Mouse (Mus musculus) testis, adult 2 months (tissue): ENCODE measurements around the gene Eml1. TPM values are rescaled to one million over a fixed set of nuclear protein-coding genes. Genes with fewer than 3 reads are reported as not detected.

Experiments used
- H3K27ac ChIP-seq: fragments of 200-500 bp; 2 replicates; pipeline ENCODE4 v1.5.1; 2012; ENCODE audit warnings: low read depth, low read length; ENCODE audit not compliant: control insufficient read depth, insufficient read depth
- H3K27me3 ChIP-seq: fragments of 200-500 bp; 2 replicates; pipeline ENCODE4 v1.6.1; 2012; ENCODE audit warnings: mild to moderate bottlenecking, low read length, moderate library complexity; ENCODE audit not compliant: control insufficient read depth, insufficient read depth
- H3K36me3 ChIP-seq: fragments of 200-500 bp; 2 replicates; pipeline ENCODE4 v1.6.1; 2012; ENCODE audit warnings: mild to moderate bottlenecking, low read length; ENCODE audit not compliant: control insufficient read depth, insufficient read depth
- H3K4me1 ChIP-seq: fragments of 200-500 bp; 2 replicates; pipeline ENCODE4 v1.6.1; 2012; ENCODE audit warnings: low read length; ENCODE audit not compliant: control insufficient read depth, insufficient read depth
- H3K4me3 ChIP-seq: fragments of 200-500 bp; 2 replicates; pipeline ENCODE4 v1.5.1; 2012; ENCODE audit warnings: low read depth, mild to moderate bottlenecking, low read length, moderate library complexity, mixed read lengths; ENCODE audit not compliant: control insufficient read depth
- CTCF ChIP-seq: fragments of 200-500 bp; IDR thresholded peaks from 2 replicates; pipeline ENCODE4 v1.5.1; 2012; ENCODE audit warnings: low read depth, mild to moderate bottlenecking, inconsistent platforms, low read length, moderate library complexity; ENCODE audit not compliant: control insufficient read depth, insufficient read depth, insufficient replicate concordance
- POLR2A ChIP-seq: fragments of 200-500 bp; IDR thresholded peaks from 2 replicates; pipeline ENCODE4 v1.6.1; 2012; ENCODE audit warnings: low read depth, mild to moderate bottlenecking, inconsistent platforms, low read length, moderate library complexity; ENCODE audit not compliant: control insufficient read depth
- polyA plus RNA-seq: library from polyadenylated mRNA; depleted of rRNA; stranded (reverse); fragments of >200 nt; gene quantifications from 2 replicates; pipeline ENCODE4 v1.2.3, GENCODE M21; 2012

Gene Eml1
- polyA plus RNA-seq, 1 experiment: 4.0 TPM

- TF ChIP-seq CTCF (no peak), POLR2A (no peak)
- Histone ChIP-seq H3K4me3 (no peak overlapping the region), H3K27ac (no peak overlapping the region), H3K4me1 (no peaks in the 10 kb centered on the region), H3K36me3 (no peaks in the 10 kb centered on the region), H3K27me3 (no peaks in the 10 kb centered on the region)
Observed at GRCm38 (mm10) chr12:108449935-108450334, 79.2 kb downstream of the Eml1 start.

DNA sequence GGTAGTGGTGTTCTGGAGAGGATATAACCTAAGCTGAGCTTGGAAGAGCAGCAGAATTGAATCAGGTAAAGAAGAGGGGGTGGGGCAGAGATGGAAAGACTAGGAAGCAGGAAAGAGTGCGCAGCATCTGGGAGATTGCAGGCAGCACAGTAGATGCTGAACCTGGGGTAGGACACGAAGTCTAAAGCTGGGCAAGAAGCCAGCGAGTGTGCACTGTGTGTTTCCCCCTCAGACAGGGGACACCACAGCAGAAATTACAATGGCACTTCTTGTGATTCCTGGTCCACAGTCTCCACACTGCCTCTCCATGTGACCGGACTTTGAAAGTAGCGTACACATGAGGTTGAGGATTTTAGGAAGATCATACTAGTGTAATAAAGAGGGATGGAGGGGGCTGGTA lies 79.8 kb downstream of the Eml1 start:
- Histone ChIP-seq H3K4me1 (no peaks in the 10 kb centered on the region), H3K4me3 (no peak overlapping the region), H3K36me3 (no peaks in the 10 kb centered on the region), H3K27me3 (no peaks in the 10 kb centered on the region), H3K27ac (no peak overlapping the region)
- TF ChIP-seq CTCF: no peak
- TF ChIP-seq POLR2A: no peak

DNA sequence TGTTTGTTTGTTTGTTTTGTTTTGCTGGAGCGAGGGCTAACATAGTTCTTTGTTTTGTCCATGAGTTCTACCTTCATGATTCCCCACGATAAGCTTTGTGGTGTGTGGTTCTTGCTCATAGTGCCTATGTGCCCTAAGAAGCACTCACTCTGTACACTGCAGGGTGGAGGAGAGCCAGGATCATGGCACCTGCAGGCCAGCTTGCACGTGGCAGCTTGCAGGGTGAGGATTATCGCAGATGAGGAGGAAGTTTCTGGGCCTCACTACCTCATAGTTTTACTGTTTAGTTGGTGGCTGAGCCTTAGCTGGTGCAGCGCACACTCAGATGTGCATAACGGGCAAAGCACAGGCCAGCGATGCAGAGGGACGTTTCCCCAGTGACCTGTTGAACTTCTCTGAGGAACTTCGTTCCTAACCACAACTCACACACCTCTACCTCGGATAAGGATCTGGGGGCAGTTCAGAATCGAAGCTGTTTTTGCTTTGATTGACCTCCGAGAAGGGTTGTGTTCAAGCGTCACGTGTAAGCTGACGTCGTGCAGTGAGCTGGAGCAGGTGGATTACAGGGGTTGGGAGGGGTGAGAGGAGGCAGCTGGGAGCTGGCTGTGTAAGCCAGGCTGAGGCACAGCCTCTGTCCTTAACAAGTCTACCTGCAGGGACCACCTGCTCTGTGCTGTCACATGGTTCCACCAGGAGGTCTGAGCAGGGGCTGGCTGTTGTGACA lies 81.6 kb downstream of the Eml1 start:
- Histone ChIP-seq H3K27me3 (no peaks in the 10 kb centered on the region), H3K4me3 (no peak overlapping the region), H3K36me3 (no peaks in the 10 kb centered on the region), H3K27ac (no peak overlapping the region), H3K4me1 (no peaks in the 10 kb centered on the region)
- no peak for TF ChIP-seq CTCF
- no peak for TF ChIP-seq POLR2A

- Histone ChIP-seq H3K4me1 (no peaks in the 10 kb centered on the region), H3K36me3 (no peaks in the 10 kb centered on the region), H3K4me3 (no peak overlapping the region), H3K27me3 (no peaks in the 10 kb centered on the region), H3K27ac (no peak overlapping the region)
- TF ChIP-seq POLR2A (no peak), CTCF (no peak)
Observed at GRCm38 (mm10) chr12:108453561-108454044, 82.8 kb downstream of the Eml1 start.

DNA sequence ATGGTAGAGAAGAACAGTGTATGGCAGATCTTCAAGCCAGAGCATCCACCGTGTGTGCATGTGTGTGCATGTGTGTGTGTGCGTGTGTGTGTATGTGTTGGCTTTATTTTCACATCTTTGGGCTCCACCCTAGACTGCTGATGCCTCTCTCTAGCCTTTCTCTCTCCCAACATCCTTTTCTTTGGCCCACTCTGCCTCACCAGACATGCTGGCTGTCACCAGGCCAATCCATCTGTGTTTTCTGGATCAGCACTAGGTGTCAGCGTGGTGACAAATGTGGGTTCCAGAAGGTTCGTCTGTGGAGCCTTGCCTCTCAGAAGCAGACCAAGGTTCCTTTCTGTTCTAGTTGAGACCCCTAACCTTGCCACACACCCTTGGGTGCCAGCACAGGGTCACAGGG lies 84.2 kb downstream of the Eml1 start:
- no peak overlapping the region for H3K4me3 ChIP-seq
- H3K36me3 ChIP-seq: no peaks in the 10 kb centered on the region
- H3K27ac ChIP-seq: no peak overlapping the region
- H3K4me1 ChIP-seq: no peaks in the 10 kb centered on the region
- H3K27me3 ChIP-seq: no peaks in the 10 kb centered on the region
- TF ChIP-seq CTCF: no peak
- no peak for TF ChIP-seq POLR2A

DNA sequence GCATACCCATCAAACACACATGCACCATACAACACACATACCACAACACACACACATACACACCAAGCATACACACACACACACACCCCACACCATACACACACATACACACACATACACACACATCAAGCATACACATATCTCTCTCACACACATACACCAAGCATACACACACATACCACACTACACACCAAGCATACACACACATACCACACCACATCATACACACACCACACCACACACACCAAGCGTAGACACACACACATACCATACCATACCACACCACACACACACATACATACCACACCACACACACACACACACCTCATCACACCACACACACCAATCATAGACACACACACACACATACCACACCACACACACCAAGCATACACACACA lies 102.1 kb downstream of the Eml1 start:
- Histone ChIP-seq H3K27ac (no peak overlapping the region), H3K36me3 (no peaks in the 10 kb centered on the region), H3K27me3 (no peaks in the 10 kb centered on the region), H3K4me3 (no peak overlapping the region), H3K4me1 (no peaks in the 10 kb centered on the region; the same call in 1 of the 2 replicates)
- TF ChIP-seq CTCF: no peak
- TF ChIP-seq POLR2A: no peak

DNA sequence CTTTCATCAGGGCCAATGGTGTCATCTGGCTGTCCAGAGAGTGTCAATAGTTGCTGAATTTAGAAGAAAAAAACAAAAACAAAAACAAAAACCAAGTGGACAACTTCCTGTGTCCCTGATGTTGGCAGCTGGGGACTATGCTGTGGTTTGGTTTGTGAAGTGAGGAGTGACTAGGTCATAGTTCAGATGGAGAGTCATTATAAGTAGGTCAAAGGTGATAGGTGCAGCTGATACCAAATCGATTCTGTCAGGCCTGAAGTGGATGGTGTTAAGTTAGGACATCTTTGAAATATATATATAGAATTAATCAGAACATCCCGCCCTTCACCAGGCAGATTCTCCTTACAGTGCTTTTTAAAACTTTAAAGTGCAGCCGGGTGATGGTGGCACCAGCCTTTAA lies 103.7 kb downstream of the Eml1 start:
- Histone ChIP-seq H3K4me3 (no peak overlapping the region), H3K4me1 (no peaks in the 10 kb centered on the region; the same call in 1 of the 2 replicates), H3K36me3 (no peaks in the 10 kb centered on the region), H3K27me3 (no peaks in the 10 kb centered on the region), H3K27ac (no peak overlapping the region)
- no peak for TF ChIP-seq POLR2A
- TF ChIP-seq CTCF: no peak

DNA sequence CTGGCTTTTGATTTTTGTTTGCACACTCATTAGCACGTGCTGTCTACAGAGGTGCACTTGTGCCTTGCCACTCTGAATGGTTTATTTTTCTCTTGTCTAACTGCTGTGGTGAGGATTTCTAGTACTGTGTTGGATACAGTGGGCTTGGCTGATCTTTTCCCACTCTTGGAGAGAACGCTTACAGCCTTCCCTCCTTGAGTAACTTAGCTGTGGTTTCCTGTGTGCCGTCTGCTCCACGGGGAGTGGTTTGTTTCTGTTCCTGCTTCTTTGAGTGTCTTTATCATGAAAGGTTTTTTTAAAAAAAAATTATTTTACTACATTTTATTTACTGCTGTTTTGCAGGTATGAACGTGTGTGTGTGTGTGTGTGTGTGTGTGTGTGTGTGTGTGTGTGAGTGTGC lies 108.0 kb downstream of the Eml1 start:
- TF ChIP-seq POLR2A: no peak
- TF ChIP-seq CTCF: no peak
- Histone ChIP-seq H3K4me3 (no peak overlapping the region), H3K4me1 (no peaks in the 10 kb centered on the region), H3K27ac (no peak overlapping the region), H3K36me3 (no peaks in the 10 kb centered on the region), H3K27me3 (no peaks in the 10 kb centered on the region)
